Mouse (Mus musculus): Measurements from ENCODE around the gene Fgfr2. TPM values are rescaled to one million over a fixed set of nuclear protein-coding genes. Genes with fewer than 3 reads are reported as not detected.
A peak's percentile ranks its signal among the peaks of the same experiment; 100 is the strongest.
"Not testable (repeated sequence)": the region's sequence is repeated elsewhere in the genome, so short reads cannot be mapped to it uniquely, and the experiment has no call there.

Gene Fgfr2
- polyA plus RNA-seq, 1 experiment from 2014 or later = 133 TPM

GRCm38 (mm10) chr7:132670863-132671165 lies 452.3 kb downstream of the Fgfr2 start:
- H3K36me3 ChIP-seq (ENCODE audit: control insufficient read depth, insufficient read depth, low read length) = no peaks in the 10 kb centered on the region
- H3K9ac ChIP-seq (ENCODE audit: low read depth, low read length) = no peak overlapping the region
- no peak overlapping the region for H3K4me2 ChIP-seq (replicated peaks; ENCODE audit: low read depth, low read length)
- WGBS = 89% methylated on average over 3 of the region's 3 CpGs
- ATAC-seq (ENCODE audit: low FRiP score, low TSS enrichment) = no peak
- no peak overlapping the region for H3K27ac ChIP-seq (ENCODE audit: low read depth, low read length)
- H3K9me3 ChIP-seq (ENCODE audit: control insufficient read depth, low read length) = no peaks in the 10 kb centered on the region
- no peak overlapping the region for H3K4me3 ChIP-seq (ENCODE audit: low read length)
- H3K4me1 ChIP-seq (ENCODE audit: control insufficient read depth, insufficient read depth, low read length) = no peaks in the 10 kb centered on the region; the same call in 1 of the 2 replicates
- no peaks in the 10 kb centered on the region for H3K27me3 ChIP-seq (ENCODE audit: control insufficient read depth, insufficient read depth, low read length)

GRCm38 (mm10) chr7:132669999-132670862 lies 452.9 kb downstream of the Fgfr2 start:
- Histone ChIP-seq H3K27me3 (ENCODE audit: control insufficient read depth, insufficient read depth, low read length) (no peaks in the 10 kb centered on the region), H3K4me2 (replicated peaks; ENCODE audit: low read depth, low read length) (no peak overlapping the region), H3K27ac (ENCODE audit: low read depth, low read length) (no peak overlapping the region), H3K9me3 (ENCODE audit: control insufficient read depth, low read length) (no peaks in the 10 kb centered on the region), H3K4me3 (ENCODE audit: low read length) (no peak overlapping the region), H3K36me3 (ENCODE audit: control insufficient read depth, insufficient read depth, low read length) (no peaks in the 10 kb centered on the region), H3K4me1 (ENCODE audit: control insufficient read depth, insufficient read depth, low read length) (no peaks in the 10 kb centered on the region; the same call in 1 of the 2 replicates), H3K9ac (ENCODE audit: low read depth, low read length) (no peak overlapping the region)
- ATAC-seq (ENCODE audit: low FRiP score, low TSS enrichment) = no peak
- WGBS = 87% methylated on average over 20 of the region's 20 CpGs

- 72% methylated on average over 2 of the region's 2 CpGs for WGBS
- H3K9me3 ChIP-seq (ENCODE audit: control insufficient read depth, low read length) = no peaks in the 10 kb centered on the region
- no peak overlapping the region for H3K27ac ChIP-seq (ENCODE audit: low read depth, low read length)
- H3K36me3 ChIP-seq (ENCODE audit: control insufficient read depth, insufficient read depth, low read length) = no peaks in the 10 kb centered on the region
- no peak overlapping the region for H3K9ac ChIP-seq (ENCODE audit: low read depth, low read length)
- no peaks in the 10 kb centered on the region for H3K27me3 ChIP-seq (ENCODE audit: control insufficient read depth, insufficient read depth, low read length)
- no peak for ATAC-seq (ENCODE audit: low FRiP score, low TSS enrichment)
- no peak overlapping the region for H3K4me2 ChIP-seq (replicated peaks; ENCODE audit: low read depth, low read length)
- no peak overlapping the region for H3K4me3 ChIP-seq (ENCODE audit: low read length)
- H3K4me1 ChIP-seq (ENCODE audit: control insufficient read depth, insufficient read depth, low read length) = no peaks in the 10 kb centered on the region
Measured at GRCm38 (mm10) chr7:132668604-132669003, 454.5 kb downstream of the Fgfr2 start.

GRCm38 (mm10) chr7:132666516-132666915 lies 456.6 kb downstream of the Fgfr2 start:
- no peak for ATAC-seq (ENCODE audit: low FRiP score, low TSS enrichment)
- 70% methylated on average over 4 of the region's 4 CpGs for WGBS
- Histone ChIP-seq H3K27ac (ENCODE audit: low read depth, low read length) (no peak overlapping the region), H3K9ac (ENCODE audit: low read depth, low read length) (no peak overlapping the region), H3K4me3 (ENCODE audit: low read length) (no peak overlapping the region), H3K27me3 (ENCODE audit: control insufficient read depth, insufficient read depth, low read length) (no peaks in the 10 kb centered on the region), H3K4me2 (replicated peaks; ENCODE audit: low read depth, low read length) (no peak overlapping the region), H3K9me3 (ENCODE audit: control insufficient read depth, low read length) (no peaks in the 10 kb centered on the region), H3K36me3 (ENCODE audit: control insufficient read depth, insufficient read depth, low read length) (no peaks in the 10 kb centered on the region), H3K4me1 (ENCODE audit: control insufficient read depth, insufficient read depth, low read length) (no peaks in the 10 kb centered on the region)

GRCm38 (mm10) chr7:132665664-132666382 lies 457.3 kb downstream of the Fgfr2 start:
- H3K27me3 ChIP-seq (ENCODE audit: control insufficient read depth, insufficient read depth, low read length) = no peaks in the 10 kb centered on the region
- no peaks in the 10 kb centered on the region for H3K4me1 ChIP-seq (ENCODE audit: control insufficient read depth, insufficient read depth, low read length)
- H3K4me2 ChIP-seq (replicated peaks; ENCODE audit: low read depth, low read length) = no peak overlapping the region
- no peak overlapping the region for H3K9ac ChIP-seq (ENCODE audit: low read depth, low read length)
- no peaks in the 10 kb centered on the region for H3K36me3 ChIP-seq (ENCODE audit: control insufficient read depth, insufficient read depth, low read length)
- no peak for ATAC-seq (ENCODE audit: low FRiP score, low TSS enrichment)
- H3K9me3 ChIP-seq (ENCODE audit: control insufficient read depth, low read length) = no peaks in the 10 kb centered on the region
- no peak overlapping the region for H3K27ac ChIP-seq (ENCODE audit: low read depth, low read length)
- no peak overlapping the region for H3K4me3 ChIP-seq (ENCODE audit: low read length)
- 43% methylated on average over 8 of the region's 8 CpGs for WGBS

- 74% methylated on average over 6 of the region's 6 CpGs for whole genome bisulfite sequencing
- no peaks in the 10 kb centered on the region for H3K9me3 ChIP-seq (ENCODE audit: control insufficient read depth, low read length)
- H3K4me1 ChIP-seq (ENCODE audit: control insufficient read depth, insufficient read depth, low read length) = peaks cover 8% of the 10 kb centered on the region; the same call in 1 of the 2 replicates
- no peak overlapping the region for H3K9ac ChIP-seq (ENCODE audit: low read depth, low read length)
- H3K4me2 ChIP-seq (replicated peaks; ENCODE audit: low read depth, low read length) = no peak overlapping the region
- ATAC-seq (ENCODE audit: low FRiP score, low TSS enrichment) = no peak
- no peaks in the 10 kb centered on the region for H3K36me3 ChIP-seq (ENCODE audit: control insufficient read depth, insufficient read depth, low read length)
- no peak overlapping the region for H3K4me3 ChIP-seq (ENCODE audit: low read length)
- no peak overlapping the region for H3K27ac ChIP-seq (ENCODE audit: low read depth, low read length)
- no peaks in the 10 kb centered on the region for H3K27me3 ChIP-seq (ENCODE audit: control insufficient read depth, insufficient read depth, low read length)
Measured at GRCm38 (mm10) chr7:132664815-132665214, 458.3 kb downstream of the Fgfr2 start.

GRCm38 (mm10) chr7:132662831-132663230 lies 460.3 kb downstream of the Fgfr2 start:
- H3K36me3 ChIP-seq (ENCODE audit: control insufficient read depth, insufficient read depth, low read length); H3K4me3 ChIP-seq (ENCODE audit: low read length); H3K9ac ChIP-seq (ENCODE audit: low read depth, low read length); H3K27me3 ChIP-seq (ENCODE audit: control insufficient read depth, insufficient read depth, low read length); H3K4me2 ChIP-seq (replicated peaks; ENCODE audit: low read depth, low read length); H3K27ac ChIP-seq (ENCODE audit: low read depth, low read length); ATAC-seq (ENCODE audit: low FRiP score, low TSS enrichment); H3K9me3 ChIP-seq (ENCODE audit: control insufficient read depth, low read length): not testable (repeated sequence)
- peaks cover 24% of the 10 kb centered on the region for H3K4me1 ChIP-seq (ENCODE audit: control insufficient read depth, insufficient read depth, low read length)
- 53% methylated on average over 6 of the region's 6 CpGs for WGBS

GRCm38 (mm10) chr7:132659633-132660032 lies 463.5 kb downstream of the Fgfr2 start:
- 68% methylated on average over 7 of the region's 7 CpGs for WGBS
- Histone ChIP-seq H3K27me3 (ENCODE audit: control insufficient read depth, insufficient read depth, low read length) (no peaks in the 10 kb centered on the region), H3K9me3 (ENCODE audit: control insufficient read depth, low read length) (no peaks in the 10 kb centered on the region), H3K4me3 (ENCODE audit: low read length) (no peak overlapping the region), H3K27ac (ENCODE audit: low read depth, low read length) (no peak overlapping the region), H3K9ac (ENCODE audit: low read depth, low read length) (no peak overlapping the region), H3K4me2 (replicated peaks; ENCODE audit: low read depth, low read length) (no peak overlapping the region), H3K36me3 (ENCODE audit: control insufficient read depth, insufficient read depth, low read length) (no peaks in the 10 kb centered on the region), H3K4me1 (ENCODE audit: control insufficient read depth, insufficient read depth, low read length) (peaks cover 36% of the 10 kb centered on the region)
- no peak for ATAC-seq (ENCODE audit: low FRiP score, low TSS enrichment)

- H3K9me3 ChIP-seq (ENCODE audit: control insufficient read depth, low read length) = no peaks in the 10 kb centered on the region
- H3K36me3 ChIP-seq (ENCODE audit: control insufficient read depth, insufficient read depth, low read length) = no peaks in the 10 kb centered on the region
- H3K27me3 ChIP-seq (ENCODE audit: control insufficient read depth, insufficient read depth, low read length) = no peaks in the 10 kb centered on the region
- WGBS = 76% methylated on average over 5 of the region's 5 CpGs
- peaks cover 36% of the 10 kb centered on the region for H3K4me1 ChIP-seq (ENCODE audit: control insufficient read depth, insufficient read depth, low read length)
- H3K9ac ChIP-seq (ENCODE audit: low read depth, low read length) = no peak overlapping the region
- ATAC-seq (ENCODE audit: low FRiP score, low TSS enrichment) = no peak
- H3K4me3 ChIP-seq (ENCODE audit: low read length) = no peak overlapping the region
- no peak overlapping the region for H3K4me2 ChIP-seq (replicated peaks; ENCODE audit: low read depth, low read length)
- peak overlapping the region; percentile 17; the same call in 1 of the 2 replicates for H3K27ac ChIP-seq (ENCODE audit: low read depth, low read length)
Measured at GRCm38 (mm10) chr7:132658688-132659087, 464.5 kb downstream of the Fgfr2 start.

All from kidney, embryonic 14.5 days (tissue).